Mouse (Mus musculus): ENCODE measurements at regions not wholly inside any gene's neighbourhood (a gene's known extent, or its start where the extent isn't known, plus 50 kb on each side); places are given as distances from the start of the nearest gene placed in this dataset.
A peak's percentile ranks its signal among the peaks of the same experiment; 100 is the strongest.

- ATAC-seq (replicated peaks; ENCODE audit: insufficient number of reproducible peaks, low FRiP score, low TSS enrichment, poor library complexity, severe bottlenecking) = no peak
Observed at GRCm38 (mm10) chr10:91345465-91345864, 164.3 kb upstream of the Tmpo start.

GRCm38 (mm10) chr10:91342083-91342482 lies 161.0 kb upstream of the Tmpo start:
- no peak for ATAC-seq (replicated peaks; ENCODE audit: insufficient number of reproducible peaks, low FRiP score, low TSS enrichment, poor library complexity, severe bottlenecking)

- no peak for ATAC-seq (replicated peaks; ENCODE audit: insufficient number of reproducible peaks, low FRiP score, low TSS enrichment, poor library complexity, severe bottlenecking)
Observed at GRCm38 (mm10) chr10:91339361-91339760, 158.2 kb upstream of the Tmpo start.

- ATAC-seq (replicated peaks; ENCODE audit: insufficient number of reproducible peaks, low FRiP score, low TSS enrichment, poor library complexity, severe bottlenecking) = no peak
Observed at GRCm38 (mm10) chr10:91326661-91327312, 145.7 kb upstream of the Tmpo start.

- no peak for ATAC-seq (replicated peaks; ENCODE audit: insufficient number of reproducible peaks, low FRiP score, low TSS enrichment, poor library complexity, severe bottlenecking)
Observed at GRCm38 (mm10) chr10:91326144-91326655, 145.1 kb upstream of the Tmpo start.

GRCm38 (mm10) chr10:91321226-91321625 lies 140.1 kb upstream of the Tmpo start:
- no peak for ATAC-seq (replicated peaks; ENCODE audit: insufficient number of reproducible peaks, low FRiP score, low TSS enrichment, poor library complexity, severe bottlenecking)

GRCm38 (mm10) chr10:91319442-91320112 lies 138.5 kb upstream of the Tmpo start:
- no peak; the same call in 1 of the 2 replicates for ATAC-seq (replicated peaks; ENCODE audit: insufficient number of reproducible peaks, low FRiP score, low TSS enrichment, poor library complexity, severe bottlenecking)

- no peak for ATAC-seq (replicated peaks; ENCODE audit: insufficient number of reproducible peaks, low FRiP score, low TSS enrichment, poor library complexity, severe bottlenecking)
Observed at GRCm38 (mm10) chr10:91314441-91314840, 133.3 kb upstream of the Tmpo start.

GRCm38 (mm10) chr10:91313316-91313715 lies 132.2 kb upstream of the Tmpo start:
- no peak for ATAC-seq (replicated peaks; ENCODE audit: insufficient number of reproducible peaks, low FRiP score, low TSS enrichment, poor library complexity, severe bottlenecking)

GRCm38 (mm10) chr10:91312913-91313312 lies 131.8 kb upstream of the Tmpo start:
- ATAC-seq (replicated peaks; ENCODE audit: insufficient number of reproducible peaks, low FRiP score, low TSS enrichment, poor library complexity, severe bottlenecking) = no peak

- ATAC-seq (replicated peaks; ENCODE audit: insufficient number of reproducible peaks, low FRiP score, low TSS enrichment, poor library complexity, severe bottlenecking) = peak; percentile 43; the same call in 1 of the 2 replicates
Observed at GRCm38 (mm10) chr10:91300067-91300466, 119.0 kb upstream of the Tmpo start.

- ATAC-seq (replicated peaks; ENCODE audit: insufficient number of reproducible peaks, low FRiP score, low TSS enrichment, poor library complexity, severe bottlenecking) = no peak
Observed at GRCm38 (mm10) chr10:91297792-91298460, 116.8 kb upstream of the Tmpo start.

GRCm38 (mm10) chr10:91295345-91295744 lies 114.2 kb upstream of the Tmpo start:
- ATAC-seq (replicated peaks; ENCODE audit: insufficient number of reproducible peaks, low FRiP score, low TSS enrichment, poor library complexity, severe bottlenecking) = no peak

- no peak for ATAC-seq (replicated peaks; ENCODE audit: insufficient number of reproducible peaks, low FRiP score, low TSS enrichment, poor library complexity, severe bottlenecking)
Observed at GRCm38 (mm10) chr10:91293226-91293625, 112.1 kb upstream of the Tmpo start.

- no peak for ATAC-seq (replicated peaks; ENCODE audit: insufficient number of reproducible peaks, low FRiP score, low TSS enrichment, poor library complexity, severe bottlenecking)
Observed at GRCm38 (mm10) chr10:91284259-91284658, 103.1 kb upstream of the Tmpo start.

GRCm38 (mm10) chr10:91270955-91271741 lies 90.0 kb upstream of the Tmpo start:
- ATAC-seq (replicated peaks; ENCODE audit: insufficient number of reproducible peaks, low FRiP score, low TSS enrichment, poor library complexity, severe bottlenecking) = peak; percentile 76

- peak; percentile 81 for ATAC-seq (replicated peaks; ENCODE audit: insufficient number of reproducible peaks, low FRiP score, low TSS enrichment, poor library complexity, severe bottlenecking)
Observed at GRCm38 (mm10) chr10:91270268-91270954, 89.3 kb upstream of the Tmpo start.

- no peak for ATAC-seq (replicated peaks; ENCODE audit: insufficient number of reproducible peaks, low FRiP score, low TSS enrichment, poor library complexity, severe bottlenecking)
Observed at GRCm38 (mm10) chr10:91267886-91268285, 86.8 kb upstream of the Tmpo start.
